ENCODE assay signal across 25 mouse cellular contexts in genomic region chr3:93311371-93311770, GRCm38 (mm10). TPM values are rescaled to one million over a fixed set of nuclear protein-coding genes. Genes with fewer than 3 reads are reported as not detected.
DNase-seq lines count a peak whose midpoint lies in the region; ATAC-seq lines count a peak whose summit lies in the region.
"Had no signal": no experiment of that assay in that cellular context is flagged by ENCODE, and none has a peak within 500 bp of the region (broad histone marks: within the 10 kb centered on the region; RNA-seq: fewer than 3 reads in every experiment).

No protein-coding gene starts in this region.

- H3K4me1 ChIP-seq in forebrain, embryonic 12.5 days: no peaks in the 10 kb centered on the region
- H3K4me1 ChIP-seq: embryonic facial prominence, embryonic 10.5 days; embryonic facial prominence, embryonic 12.5 days had no signal

- no peak overlapping the region for H3K9ac ChIP-seq in forebrain, embryonic 12.5 days
- H3K9ac ChIP-seq: embryonic facial prominence, embryonic 12.5 days had no signal

- H3K4me2 ChIP-seq in forebrain, embryonic 12.5 days: no peak overlapping the region
- H3K4me2 ChIP-seq: embryonic facial prominence, embryonic 12.5 days had no signal

- no peak overlapping the region for H3K27ac ChIP-seq in forebrain, embryonic 12.5 days
- H3K27ac ChIP-seq: embryonic facial prominence, embryonic 10.5 days; embryonic facial prominence, embryonic 12.5 days had no signal

- no peaks in the 10 kb centered on the region for H3K27me3 ChIP-seq in forebrain, embryonic 12.5 days
- H3K27me3 ChIP-seq: embryonic facial prominence, embryonic 12.5 days had no signal

- no peaks in the 10 kb centered on the region for H3K9me3 ChIP-seq in forebrain, embryonic 12.5 days
- H3K9me3 ChIP-seq: embryonic facial prominence, embryonic 10.5 days; embryonic facial prominence, embryonic 12.5 days had no signal

- 73% methylated on average over 3 of the region's 3 CpGs for WGBS in forebrain, embryonic 12.5 days

- H3K36me3 ChIP-seq in forebrain, embryonic 12.5 days (replicated peaks): no peaks in the 10 kb centered on the region
- H3K36me3 ChIP-seq: embryonic facial prominence, embryonic 10.5 days; embryonic facial prominence, embryonic 12.5 days had no signal

- ATAC-seq in forebrain, embryonic 12.5 days (ENCODE audit: low FRiP score): no peak
- ATAC-seq: forebrain, embryonic 14.5 days; forebrain, embryonic 16.5 days had no signal

- peak; percentile 13 for DNase-seq in adrenal gland, postnatal 14 days
- DNase-seq in adrenal gland, adult 8-10 months: no peak
- DNase-seq in 3T3-L1 (ENCODE audit: low read depth, low spot score): peak; percentile 24
- DNase-seq in 416B (ENCODE audit: low read depth): peak; percentile 15
- DNase-seq in NIH3T3 (ENCODE audit: low read depth): peak; percentile 8
- no peak for DNase-seq in spleen, postnatal 14 days (ENCODE audit: low spot score in 2 of 2)
- DNase-seq: adrenal gland, postnatal 25 days; cerebellum, adult 11 months; cerebellum, adult 18-20 months; cerebellum, adult 9-10 months; cerebellum, postnatal 10 days; cerebellum, postnatal 25 days had no signal

- no peak overlapping the region for H3K4me3 ChIP-seq in forebrain, embryonic 12.5 days (replicated peaks)
- H3K4me3 ChIP-seq: embryonic facial prominence, embryonic 10.5 days; embryonic facial prominence, embryonic 12.5 days had no signal

RNA-seq across cellular contexts. Expression of gene Hrnr, which starts 8.2 kb away (rescaled TPM):
- total RNA-seq in adrenal gland, postnatal 14 days (2021): not detected in 2 replicates
- total RNA-seq in adrenal gland, adult 8-10 months (2022): not detected
- not detected in 2 replicates for polyA plus RNA-seq in forebrain, embryonic 12.5 days (2016; fragmentation: Nextera tagmentation; extraction: Ambion mirVana)
- total RNA-seq: adrenal gland, postnatal 4 days; ES-E14; MEL had no signal
- polyA plus RNA-seq: brain, embryonic 14.5 days; C2C12; embryonic facial prominence, embryonic 10.5 days; embryonic facial prominence, embryonic 12.5 days; forebrain, embryonic 11.5 days; forebrain, embryonic 14.5 days; forebrain, embryonic 16.5 days; frontal cortex, adult 2 months had no signal

RNA-seq across cellular contexts. Expression of gene Flg, which starts 38.0 kb away (rescaled TPM):
- total RNA-seq in adrenal gland, postnatal 14 days (2021): not detected in 2 replicates
- total RNA-seq in adrenal gland, adult 8-10 months (2022): not detected
- polyA plus RNA-seq in forebrain, embryonic 12.5 days (2016; fragmentation: Nextera tagmentation; extraction: Ambion mirVana): not detected in 2 replicates
- total RNA-seq: adrenal gland, postnatal 25 days; adrenal gland, postnatal 4 days; ES-E14; MEL had no signal
- polyA plus RNA-seq: brain, embryonic 14.5 days; C2C12; cortical plate, adult 2 months; embryonic facial prominence, embryonic 10.5 days; embryonic facial prominence, embryonic 12.5 days; forebrain, embryonic 14.5 days; forebrain, embryonic 16.5 days; frontal cortex, adult 2 months had no signal

Comparison
In these comparisons a context has a peak if more than half of its experiments do, and no peak if none do; other contexts are left out.
1. DNase-seq: peak in adrenal gland, postnatal 14 days (single experiment), 3T3-L1 (single experiment), 416B (single experiment) and NIH3T3 (single experiment); none in adrenal gland, adult 8-10 months (single experiment) and spleen, postnatal 14 days (0 of 2).